Mouse (Mus musculus): ENCODE results near the gene Heyl.
"Not testable (repeated sequence)": the region's sequence is repeated elsewhere in the genome, so short reads cannot be mapped to it uniquely, and the experiment has no call there.

The Heyl gene

DNA sequence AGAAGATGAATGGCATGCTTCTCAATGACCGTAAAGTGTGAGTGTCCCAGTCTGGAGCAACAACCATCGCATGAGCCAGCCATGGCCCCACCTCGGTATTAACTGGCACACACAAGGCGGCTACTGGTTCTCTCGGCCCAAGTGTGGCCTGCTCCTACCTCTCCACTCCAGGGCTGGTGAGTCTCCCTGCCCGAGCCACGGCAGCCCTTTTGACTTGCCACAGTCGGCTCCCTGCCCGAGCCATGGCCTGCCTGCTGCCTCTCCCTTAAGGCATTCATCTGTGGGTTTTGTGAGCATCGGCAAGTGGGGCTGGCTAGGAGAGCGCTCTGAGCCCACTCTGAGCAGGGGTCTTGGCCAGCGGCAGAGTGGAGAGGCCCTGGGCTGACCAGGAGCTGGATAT is 55.7 kb downstream of the Heyl start:
- DNase-seq = no peak

DNA sequence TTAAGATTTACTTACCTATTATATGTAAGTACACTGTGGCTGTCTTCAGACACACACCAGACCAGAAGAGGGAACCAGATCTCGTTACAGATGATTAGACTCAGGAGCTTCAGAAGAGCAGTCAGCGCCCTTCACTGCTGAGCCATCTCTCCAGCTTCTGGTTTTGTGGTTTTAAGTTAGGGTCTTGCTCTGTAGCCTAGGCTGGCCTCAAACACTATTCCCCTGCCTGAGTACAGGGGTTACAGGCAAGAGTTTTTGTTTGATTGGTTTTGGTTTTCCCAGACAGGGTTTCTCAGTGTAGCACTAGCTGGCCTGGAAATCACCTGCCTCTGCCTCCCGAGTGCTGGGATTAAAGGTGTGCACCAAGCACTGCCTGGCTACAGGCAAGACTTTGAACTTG is 59.0 kb downstream of the Heyl start:
- no peak for DNase-seq

DNA sequence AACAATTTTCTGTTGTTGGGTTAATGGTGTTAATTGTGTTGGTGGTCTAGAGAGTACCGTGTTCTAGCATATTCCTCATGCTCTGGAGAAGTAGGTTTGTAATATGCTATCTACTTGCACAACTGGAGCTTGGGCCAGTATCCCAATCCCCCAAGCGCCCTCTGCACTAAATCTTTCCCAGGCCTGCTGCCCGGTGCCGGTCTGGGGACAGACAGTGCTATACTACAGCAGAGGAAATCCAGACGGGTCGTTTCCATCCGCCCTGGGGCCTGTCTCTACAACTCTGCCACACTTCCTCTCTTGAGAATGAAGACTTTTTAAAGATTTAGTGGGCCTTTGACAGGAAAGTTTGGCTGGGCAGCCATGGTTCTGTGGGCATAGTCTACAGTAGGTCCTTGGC is 59.6 kb downstream of the Heyl start:
- no peak for DNase-seq

DNA sequence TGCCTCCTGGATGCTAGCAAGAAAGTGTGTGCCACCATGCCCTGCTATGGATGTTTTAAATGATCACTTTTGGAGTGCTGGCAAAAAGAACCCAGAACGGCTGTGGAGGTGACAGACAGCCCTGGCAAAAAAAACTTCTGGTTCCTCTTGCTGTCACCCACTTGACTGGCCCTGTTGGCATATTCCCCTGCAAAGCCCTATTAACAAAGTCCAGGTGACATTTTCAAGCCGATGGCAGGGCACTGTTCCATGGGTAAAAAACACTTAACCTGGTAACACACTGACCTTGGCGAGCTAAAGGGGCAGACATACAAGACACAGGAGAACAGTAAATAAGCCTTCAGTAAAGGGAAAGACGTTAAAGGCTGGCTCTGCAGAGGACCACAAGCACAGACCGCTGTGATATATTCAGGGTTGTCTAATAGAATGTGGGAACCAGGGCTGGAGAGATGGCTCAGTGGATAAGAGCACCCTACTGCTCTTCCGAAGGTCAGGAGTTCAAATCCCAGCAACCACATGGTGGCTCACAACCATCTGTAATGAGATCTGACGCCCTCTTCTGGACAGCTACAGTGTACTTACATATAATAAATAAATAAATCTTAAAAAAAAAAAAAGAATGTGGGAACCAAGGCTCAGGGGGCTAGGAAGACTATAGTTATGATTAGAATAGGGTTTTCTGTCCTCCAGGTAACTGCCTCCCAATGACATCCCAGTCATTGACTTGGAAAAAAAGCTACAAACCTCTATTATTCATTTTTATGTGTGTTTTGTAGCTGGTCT is 60.5 kb downstream of the Heyl start:
- DNase-seq = no peak

DNA sequence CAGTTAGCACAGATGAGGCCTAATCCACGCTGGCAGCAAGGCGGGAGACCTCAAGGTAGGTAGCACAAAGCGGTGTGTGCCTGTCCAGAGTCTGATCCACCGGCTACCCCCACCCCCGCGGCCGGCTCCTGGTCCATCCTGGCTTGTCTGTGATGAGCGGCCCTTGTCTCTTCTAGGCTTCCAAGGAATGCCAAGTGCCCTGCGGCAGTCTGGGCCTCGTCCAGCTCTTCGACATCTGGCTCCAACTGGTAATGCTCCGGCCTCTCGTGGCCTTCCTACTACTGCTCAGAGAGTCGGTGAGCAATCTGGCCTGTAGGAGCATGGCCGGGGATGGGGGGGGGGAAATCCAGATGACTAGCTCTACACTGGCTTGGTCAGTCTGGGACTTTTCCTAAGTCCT is 61.7 kb downstream of the Heyl start:
- not testable (repeated sequence) for DNase-seq

DNA sequence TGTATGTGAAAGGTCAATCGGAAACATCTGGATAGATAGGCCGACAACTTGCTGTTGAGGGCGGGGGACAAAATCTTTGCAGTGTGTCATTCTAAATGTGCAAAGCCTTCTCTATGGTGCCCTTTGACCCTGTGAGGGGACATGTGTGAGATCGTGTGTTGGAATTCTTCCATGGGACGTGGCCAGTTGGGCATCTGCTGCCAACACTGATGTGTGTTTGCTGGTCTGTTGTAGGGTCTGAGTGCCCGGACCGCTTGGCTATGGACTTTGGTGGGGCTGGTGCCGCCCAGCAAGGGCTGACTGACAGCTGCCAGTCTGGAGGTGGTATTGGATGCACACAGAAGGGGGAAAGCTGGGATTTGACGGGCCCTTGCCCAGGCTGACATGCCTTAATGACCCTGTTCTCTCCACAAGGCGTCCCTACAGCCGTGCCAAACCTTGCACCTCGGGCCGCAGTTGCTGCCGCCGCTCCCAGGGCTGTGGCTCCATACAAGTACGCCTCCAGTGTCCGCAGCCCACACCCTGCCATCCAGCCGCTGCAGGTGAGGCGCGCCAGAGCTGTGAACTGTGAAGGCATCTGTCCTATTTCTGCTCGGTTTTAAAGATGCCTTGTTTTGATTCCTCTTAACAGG is 62.3 kb downstream of the Heyl start:
- no peak for DNase-seq

DNA sequence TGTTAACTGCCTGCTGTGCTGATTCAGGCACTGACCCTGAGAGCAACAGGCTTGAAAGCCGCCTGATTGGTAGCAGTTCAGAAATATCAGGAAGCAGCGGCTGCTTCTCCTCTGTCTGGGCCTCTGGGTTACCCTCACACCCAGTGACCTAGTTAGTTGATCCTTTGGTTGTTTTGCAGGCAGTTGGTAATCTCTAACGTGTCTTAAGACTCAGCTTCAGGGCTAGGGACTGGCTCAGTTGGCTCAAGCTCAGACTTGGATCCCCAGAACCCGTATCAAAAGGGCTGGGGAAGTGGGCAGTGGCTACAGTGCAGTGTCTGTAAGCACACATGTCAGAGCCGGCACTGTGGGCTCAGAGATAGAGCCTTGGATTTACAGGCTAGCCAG is 62.8 kb downstream of the Heyl start:
- DNase-seq = no peak

DNA sequence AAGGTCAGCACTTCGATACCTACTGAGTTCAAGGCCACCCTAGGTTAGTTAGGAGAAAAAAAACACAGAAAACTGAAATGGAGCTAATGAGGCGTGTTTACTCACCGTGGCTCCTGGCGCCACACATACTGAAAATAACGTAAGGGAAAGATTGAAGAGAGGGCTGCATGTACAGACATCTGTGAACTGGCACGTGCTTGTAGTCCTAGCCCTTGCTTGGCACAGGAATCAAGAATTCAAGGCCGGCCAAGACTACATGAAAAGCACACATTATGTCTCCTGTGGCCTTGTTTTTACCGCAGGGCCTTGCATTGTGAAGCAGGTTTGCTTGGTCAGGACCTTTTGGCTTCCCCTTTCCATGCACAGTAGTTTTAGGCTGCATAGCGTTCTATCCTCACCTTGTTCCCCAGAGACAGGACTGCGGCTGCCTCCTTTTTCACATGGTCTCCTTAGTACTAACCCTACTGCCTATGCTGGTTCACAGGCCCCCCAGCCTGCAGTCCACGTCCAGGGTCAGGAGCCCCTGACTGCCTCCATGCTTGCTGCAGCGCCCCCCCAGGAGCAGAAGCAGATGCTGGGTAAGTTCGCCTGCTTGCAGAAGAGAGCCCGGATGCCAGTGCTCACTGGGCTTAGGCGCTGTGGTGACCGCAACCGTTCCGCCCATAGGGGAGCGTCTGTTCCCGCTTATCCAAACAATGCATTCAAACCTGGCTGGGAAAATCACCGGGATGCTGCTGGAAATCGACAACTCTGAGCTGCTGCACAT is 64.0 kb downstream of the Heyl start:
- no peak for DNase-seq

DNA sequence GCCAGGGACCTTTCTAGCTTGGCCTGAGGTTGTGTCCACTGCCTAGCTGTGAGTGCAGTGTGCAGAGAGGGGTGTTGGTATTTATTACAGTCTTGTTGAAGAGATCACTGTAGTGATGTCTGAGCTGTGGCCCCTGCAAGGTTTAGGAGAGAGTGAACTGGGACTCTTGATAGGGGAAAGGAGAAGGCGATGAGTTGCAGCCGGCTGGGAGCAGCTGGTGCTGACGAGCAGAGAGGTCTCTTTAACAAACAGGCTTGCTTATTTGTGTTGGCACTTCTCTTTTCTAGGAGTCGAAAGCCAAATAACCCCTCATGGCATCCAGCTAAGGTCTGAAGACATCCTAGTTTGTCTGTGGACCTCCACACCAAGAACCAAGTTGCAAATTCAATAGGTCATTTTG is 64.9 kb downstream of the Heyl start:
- no peak for DNase-seq

DNA sequence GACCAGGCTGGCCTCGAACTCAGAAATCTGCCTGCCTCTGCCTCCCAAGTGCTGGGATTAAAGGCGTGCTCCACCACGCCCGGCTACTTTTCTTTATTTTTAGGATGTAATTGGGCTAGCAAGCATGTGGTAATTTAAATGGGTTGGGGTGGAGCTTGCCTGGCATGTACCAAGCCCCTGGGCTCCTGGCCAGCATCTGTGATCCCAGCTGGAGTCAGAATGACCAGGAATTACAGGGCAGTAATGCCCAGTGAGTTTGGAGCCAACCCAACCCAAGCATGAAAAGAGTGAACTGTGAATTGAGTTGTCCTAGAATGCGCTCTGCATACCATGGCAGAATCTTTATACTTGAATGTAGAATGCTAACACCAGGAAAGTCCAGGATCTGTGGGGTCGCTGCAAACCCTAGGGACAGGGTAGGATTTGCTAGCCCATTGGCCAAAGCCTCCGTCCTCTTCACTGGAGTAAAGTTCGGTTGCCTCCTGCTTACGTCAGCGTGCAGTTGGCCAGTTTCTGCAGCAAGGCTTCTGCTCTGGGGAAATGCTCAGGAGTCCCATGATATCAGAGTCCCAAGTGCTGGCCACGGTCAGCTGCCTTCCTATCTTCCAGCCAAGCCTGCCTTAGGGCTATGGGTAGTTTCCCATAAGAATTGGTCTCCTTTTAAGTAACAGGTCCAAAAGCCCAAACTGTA is 65.8 kb downstream of the Heyl start:
- DNase-seq = peak; percentile 64
